Mouse (Mus musculus): ENCODE measurements at regions not wholly inside any gene's neighbourhood (a gene's known extent, or its start where the extent isn't known, plus 50 kb on each side); places are given as distances from the start of the nearest gene placed in this dataset.

- TF ChIP-seq CTCF (IDR thresholded peaks at IDR 0.05; ENCODE audit: low read depth, low read length) (no peak), POLR2A (IDR thresholded peaks at IDR 0.05; ENCODE audit: borderline replicate concordance, low read depth, low read length) (no peak)
Measured at GRCm38 (mm10) chr11:19340889-19341288, 322.1 kb upstream of the Meis1 start.

All from bone marrow macrophage, adult 2 months (primary cell).